Mouse (Mus musculus): Measurements from ENCODE around the gene Dcps. TPM values are rescaled to one million over a fixed set of nuclear protein-coding genes. Genes with fewer than 3 reads are reported as not detected.
A peak's percentile ranks its signal among the peaks of the same experiment; 100 is the strongest.

The Dcps gene
- polyA plus RNA-seq, 1 experiment from 2014 or later = 104 TPM

DNA sequence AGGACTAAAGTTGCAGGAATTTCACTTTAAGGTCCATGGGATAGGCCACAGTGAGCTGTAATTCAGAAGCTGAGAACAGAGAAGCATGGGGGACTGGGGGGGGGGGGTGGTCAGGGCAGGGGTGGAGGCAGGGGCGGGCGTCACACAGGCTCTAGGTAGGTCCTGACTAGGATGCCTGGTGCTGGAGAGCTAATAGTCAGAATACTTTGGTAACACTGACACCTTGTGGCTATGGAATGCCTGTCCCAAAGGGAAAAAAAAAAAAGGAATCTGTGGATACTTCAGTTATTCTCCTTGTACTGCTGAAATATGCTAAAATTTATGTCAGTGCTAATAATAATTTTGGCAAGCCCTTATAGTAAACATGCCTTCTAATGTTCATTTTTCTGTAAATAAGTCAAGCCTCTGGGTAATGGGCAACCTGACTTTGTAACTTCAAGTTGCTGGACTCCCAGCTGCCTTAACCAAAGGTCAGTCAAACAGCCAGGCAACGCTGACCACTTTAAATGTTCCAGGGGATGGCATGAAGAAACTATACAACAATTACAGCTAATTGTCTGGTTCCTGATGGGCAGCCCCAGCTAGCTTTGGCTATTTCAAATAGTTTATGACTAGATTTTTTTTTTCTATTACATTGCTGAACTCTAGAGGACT is 9.6 kb downstream of the Dcps start:
- ATAC-seq (replicated peaks; ENCODE audit: low FRiP score) (peak; percentile 47), DNase-seq (ENCODE audit: low spot score) (no peak)
- Histone ChIP-seq H3K4me3 (ENCODE audit: low read depth, low read length) (no peak overlapping the region), H3K36me3 (ENCODE audit: control insufficient read depth, insufficient read depth, low read length) (no peaks in the 10 kb centered on the region; the same call in 1 of the 2 replicates), H3K27me3 (ENCODE audit: control insufficient read depth, insufficient read depth, low read length) (no peaks in the 10 kb centered on the region), H3K4me1 (replicated peaks; ENCODE audit: control insufficient read depth, insufficient read depth, low read length) (peaks cover 10% of the 10 kb centered on the region; the same call in 1 of the 2 replicates), H3K9me3 (ENCODE audit: control insufficient read depth, low read length) (no peaks in the 10 kb centered on the region), H3K9ac (ENCODE audit: low read length) (no peak overlapping the region), H3K27ac (ENCODE audit: low read depth, low read length) (peak overlapping the region; percentile 72), H3K4me2 (ENCODE audit: low read depth, low read length, severe bottlenecking) (no peak overlapping the region)
- WGBS = 27% methylated on average over 3 of the region's 3 CpGs

DNA sequence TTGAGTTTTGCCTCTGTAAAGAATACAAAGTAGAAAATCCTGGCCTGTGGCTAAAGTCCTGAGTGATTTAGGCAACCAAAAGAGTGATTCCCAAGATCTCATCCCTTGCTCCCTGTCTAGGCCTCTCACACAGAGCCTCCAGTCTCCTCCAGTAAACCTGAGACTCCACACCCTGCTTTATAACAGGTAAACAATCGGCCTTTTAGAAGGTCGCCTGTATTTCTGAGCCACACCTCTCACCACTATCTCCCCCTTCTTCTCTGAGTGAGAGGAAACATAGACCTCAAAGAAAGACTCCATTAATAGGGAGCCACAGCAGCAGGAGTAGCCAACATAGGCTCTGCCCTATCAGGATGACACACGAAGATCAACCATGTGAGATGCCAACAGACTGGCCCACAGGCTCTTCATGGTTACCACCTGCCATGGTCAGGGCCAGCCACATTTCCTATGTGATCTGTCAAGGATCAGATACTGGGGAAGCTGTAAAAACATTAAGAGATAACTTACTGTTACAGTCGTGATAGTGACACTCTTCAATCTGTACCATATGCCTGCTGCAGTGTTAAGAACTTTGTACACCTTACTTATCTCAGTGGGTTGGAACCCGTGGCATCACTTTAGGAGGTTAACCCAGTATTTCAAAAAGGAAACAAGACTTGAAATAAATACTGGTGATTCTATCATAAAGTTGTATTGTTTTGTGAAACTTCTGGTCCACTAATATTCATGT is 11.6 kb downstream of the Dcps start:
- H3K9me3 ChIP-seq (ENCODE audit: control insufficient read depth, low read length) = no peaks in the 10 kb centered on the region
- ATAC-seq (replicated peaks; ENCODE audit: low FRiP score) (no peak), DNase-seq (ENCODE audit: low spot score) (no peak)
- H3K27me3 ChIP-seq (ENCODE audit: control insufficient read depth, insufficient read depth, low read length) = no peaks in the 10 kb centered on the region
- H3K4me3 ChIP-seq (ENCODE audit: low read depth, low read length) = no peak overlapping the region
- no peak overlapping the region for H3K27ac ChIP-seq (ENCODE audit: low read depth, low read length)
- WGBS = 85% methylated on average over 5 of the region's 5 CpGs
- peaks cover 10% of the 10 kb centered on the region; the same call in 1 of the 2 replicates for H3K4me1 ChIP-seq (replicated peaks; ENCODE audit: control insufficient read depth, insufficient read depth, low read length)
- no peaks in the 10 kb centered on the region; the same call in 1 of the 2 replicates for H3K36me3 ChIP-seq (ENCODE audit: control insufficient read depth, insufficient read depth, low read length)
- H3K9ac ChIP-seq (ENCODE audit: low read length) = no peak overlapping the region
- H3K4me2 ChIP-seq (ENCODE audit: low read depth, low read length, severe bottlenecking) = no peak overlapping the region

DNA sequence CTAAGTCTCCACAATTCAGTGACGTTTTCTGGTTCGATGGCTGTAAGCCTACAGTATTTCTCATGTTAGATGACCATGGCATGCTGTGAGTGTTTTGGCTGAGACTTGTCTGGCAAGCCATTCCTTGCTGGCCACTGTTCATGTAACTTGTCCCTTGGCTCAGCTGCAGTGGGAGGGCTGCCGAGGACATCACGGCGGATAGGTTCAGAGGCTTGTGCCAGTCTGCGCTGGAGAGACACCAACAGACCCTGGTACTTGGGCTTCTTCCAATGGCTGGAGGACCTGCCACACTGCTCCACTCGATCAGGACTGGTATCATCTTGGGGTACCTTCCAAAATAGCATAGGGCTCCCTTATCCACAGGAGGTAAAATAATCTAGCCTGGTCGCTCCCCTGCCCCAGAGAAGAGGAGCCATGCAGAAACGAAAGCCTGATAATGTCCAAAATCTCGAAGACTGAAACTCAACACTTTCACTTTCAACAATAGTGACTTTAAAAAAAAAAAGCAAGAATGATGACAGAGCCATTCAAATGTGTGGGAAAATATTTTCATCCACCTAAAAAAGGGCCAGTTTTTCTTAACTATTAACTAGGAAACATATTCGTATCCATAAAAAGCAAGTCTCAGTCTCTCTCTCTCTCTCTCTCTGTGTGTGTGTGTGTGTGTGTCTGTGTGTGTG is 12.7 kb downstream of the Dcps start:
- Histone ChIP-seq H3K4me3 (ENCODE audit: low read depth, low read length) (no peak overlapping the region), H3K4me1 (replicated peaks; ENCODE audit: control insufficient read depth, insufficient read depth, low read length) (peaks cover 10% of the 10 kb centered on the region; the same call in 1 of the 2 replicates), H3K27ac (ENCODE audit: low read depth, low read length) (no peak overlapping the region), H3K4me2 (ENCODE audit: low read depth, low read length, severe bottlenecking) (no peak overlapping the region), H3K36me3 (ENCODE audit: control insufficient read depth, insufficient read depth, low read length) (no peaks in the 10 kb centered on the region; the same call in 1 of the 2 replicates), H3K9me3 (ENCODE audit: control insufficient read depth, low read length) (no peaks in the 10 kb centered on the region), H3K27me3 (ENCODE audit: control insufficient read depth, insufficient read depth, low read length) (no peaks in the 10 kb centered on the region), H3K9ac (ENCODE audit: low read length) (no peak overlapping the region)
- ATAC-seq (replicated peaks; ENCODE audit: low FRiP score) (no peak), DNase-seq (ENCODE audit: low spot score) (no peak)
- WGBS = 93% methylated on average over 11 of the region's 11 CpGs

DNA sequence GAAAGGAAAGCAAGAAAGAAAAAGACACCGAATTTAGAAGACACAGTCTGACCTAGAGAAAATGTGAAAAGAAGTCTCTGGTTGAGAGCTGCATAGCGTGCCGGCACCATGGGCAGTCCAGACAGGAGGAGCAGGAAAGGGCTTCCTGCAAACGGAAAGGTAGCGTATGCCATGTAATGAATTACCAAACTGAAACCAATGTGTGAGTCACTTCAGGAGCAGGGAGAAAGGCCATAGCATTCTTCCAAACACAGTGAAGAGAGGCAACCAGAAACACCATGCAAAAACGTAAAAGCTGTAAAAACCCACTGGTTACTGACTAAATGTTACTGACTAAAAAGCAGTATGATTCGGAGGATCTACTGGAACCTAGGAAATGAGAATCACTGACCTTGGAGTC is 14.1 kb downstream of the Dcps start:
- no peaks in the 10 kb centered on the region; the same call in 1 of the 2 replicates for H3K4me1 ChIP-seq (replicated peaks; ENCODE audit: control insufficient read depth, insufficient read depth, low read length)
- WGBS = 88% methylated on average over 7 of the region's 7 CpGs
- H3K27ac ChIP-seq (ENCODE audit: low read depth, low read length) = no peak overlapping the region
- no peaks in the 10 kb centered on the region for H3K27me3 ChIP-seq (ENCODE audit: control insufficient read depth, insufficient read depth, low read length)
- DNase-seq (ENCODE audit: low spot score) (no peak), ATAC-seq (replicated peaks; ENCODE audit: low FRiP score) (no peak)
- H3K4me3 ChIP-seq (ENCODE audit: low read depth, low read length) = no peak overlapping the region
- no peak overlapping the region for H3K9ac ChIP-seq (ENCODE audit: low read length)
- no peaks in the 10 kb centered on the region; the same call in 1 of the 2 replicates for H3K36me3 ChIP-seq (ENCODE audit: control insufficient read depth, insufficient read depth, low read length)
- H3K4me2 ChIP-seq (ENCODE audit: low read depth, low read length, severe bottlenecking) = no peak overlapping the region
- no peaks in the 10 kb centered on the region for H3K9me3 ChIP-seq (ENCODE audit: control insufficient read depth, low read length)

DNA sequence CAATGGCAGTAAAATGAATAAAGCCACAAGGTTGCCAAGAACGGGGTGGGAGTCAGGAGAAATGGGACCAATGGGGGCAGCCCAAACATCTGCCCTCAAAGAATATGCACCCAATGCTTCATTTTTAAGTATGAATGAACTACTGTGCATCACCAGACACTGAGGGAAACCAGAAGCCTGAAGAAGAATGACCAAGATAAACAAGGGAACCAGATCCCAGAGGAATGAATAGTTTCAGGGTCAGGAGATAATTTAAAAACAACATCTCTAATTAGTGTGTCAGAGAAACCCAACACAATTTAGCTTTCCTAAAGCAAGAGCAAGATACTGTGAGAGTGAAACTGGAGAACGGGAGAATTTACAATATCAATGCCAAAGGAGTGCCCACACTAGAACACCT is 15.2 kb downstream of the Dcps start:
- Histone ChIP-seq H3K4me2 (ENCODE audit: low read depth, low read length, severe bottlenecking) (no peak overlapping the region), H3K9ac (ENCODE audit: low read length) (no peak overlapping the region), H3K9me3 (ENCODE audit: control insufficient read depth, low read length) (no peaks in the 10 kb centered on the region), H3K4me1 (replicated peaks; ENCODE audit: control insufficient read depth, insufficient read depth, low read length) (no peaks in the 10 kb centered on the region), H3K27ac (ENCODE audit: low read depth, low read length) (no peak overlapping the region), H3K27me3 (ENCODE audit: control insufficient read depth, insufficient read depth, low read length) (no peaks in the 10 kb centered on the region), H3K4me3 (ENCODE audit: low read depth, low read length) (no peak overlapping the region), H3K36me3 (ENCODE audit: control insufficient read depth, insufficient read depth, low read length) (no peaks in the 10 kb centered on the region; the same call in 1 of the 2 replicates)
- no peak for DNase-seq (ENCODE audit: low spot score)
- WGBS = 66% methylated on average over 2 of the region's 2 CpGs
- no peak for ATAC-seq (replicated peaks; ENCODE audit: low FRiP score)

DNA sequence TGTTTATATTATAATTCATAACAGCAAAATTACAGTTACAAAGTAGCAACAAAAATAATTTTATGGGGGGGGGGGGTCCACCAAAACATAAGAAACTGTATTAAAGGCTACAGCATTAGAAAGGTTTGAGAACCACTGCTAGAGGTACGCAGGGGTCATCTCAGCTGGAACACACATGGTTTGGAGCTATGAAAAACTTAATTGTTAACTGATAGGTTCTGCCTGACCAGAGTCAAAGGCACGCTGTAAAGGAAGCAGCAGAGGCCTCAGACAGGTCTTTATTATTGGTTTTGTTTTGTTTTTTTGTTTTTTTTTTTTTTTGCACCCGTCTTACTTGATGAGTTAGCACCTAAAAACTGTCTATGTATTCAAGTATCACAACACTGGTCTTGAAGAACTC is 17.4 kb downstream of the Dcps start:
- Histone ChIP-seq H3K4me2 (ENCODE audit: low read depth, low read length, severe bottlenecking) (no peak overlapping the region), H3K4me3 (ENCODE audit: low read depth, low read length) (no peak overlapping the region), H3K27ac (ENCODE audit: low read depth, low read length) (no peak overlapping the region), H3K36me3 (ENCODE audit: control insufficient read depth, insufficient read depth, low read length) (no peaks in the 10 kb centered on the region; the same call in 1 of the 2 replicates), H3K27me3 (ENCODE audit: control insufficient read depth, insufficient read depth, low read length) (no peaks in the 10 kb centered on the region), H3K9me3 (ENCODE audit: control insufficient read depth, low read length) (no peaks in the 10 kb centered on the region), H3K4me1 (replicated peaks; ENCODE audit: control insufficient read depth, insufficient read depth, low read length) (no peaks in the 10 kb centered on the region), H3K9ac (ENCODE audit: low read length) (no peak overlapping the region)
- no peak for DNase-seq (ENCODE audit: low spot score)
- ATAC-seq (replicated peaks; ENCODE audit: low FRiP score) = no peak
- 90% methylated on average over 3 of the region's 3 CpGs for WGBS

DNA sequence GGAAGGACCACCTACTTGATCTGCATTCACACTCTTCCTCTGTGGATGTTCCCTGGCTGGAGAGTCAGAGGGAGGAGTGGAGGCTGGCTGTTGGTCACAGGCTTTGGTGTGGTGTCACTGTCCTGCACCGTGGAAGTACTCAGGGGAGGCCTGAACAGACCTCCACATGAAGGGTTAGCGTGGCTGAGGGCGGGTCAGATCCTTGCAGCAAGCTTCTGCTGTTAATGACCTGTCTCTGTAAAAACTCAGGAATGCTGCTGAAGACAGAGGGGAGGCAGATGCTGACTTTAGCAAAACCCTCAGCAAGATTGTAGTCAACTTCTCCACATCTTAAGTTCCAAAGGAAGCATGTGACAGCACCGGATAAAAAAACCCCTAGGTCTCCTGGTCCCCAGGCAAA is 19.0 kb downstream of the Dcps start:
- 94% methylated on average over 4 of the region's 4 CpGs for WGBS
- no peaks in the 10 kb centered on the region for H3K4me1 ChIP-seq (replicated peaks; ENCODE audit: control insufficient read depth, insufficient read depth, low read length)
- H3K9me3 ChIP-seq (ENCODE audit: control insufficient read depth, low read length) = no peaks in the 10 kb centered on the region
- no peak overlapping the region for H3K4me2 ChIP-seq (ENCODE audit: low read depth, low read length, severe bottlenecking)
- no peak overlapping the region for H3K4me3 ChIP-seq (ENCODE audit: low read depth, low read length)
- no peaks in the 10 kb centered on the region for H3K36me3 ChIP-seq (ENCODE audit: control insufficient read depth, insufficient read depth, low read length)
- H3K27me3 ChIP-seq (ENCODE audit: control insufficient read depth, insufficient read depth, low read length) = no peaks in the 10 kb centered on the region
- no peak for ATAC-seq (replicated peaks; ENCODE audit: low FRiP score)
- H3K9ac ChIP-seq (ENCODE audit: low read length) = no peak overlapping the region
- no peak for DNase-seq (ENCODE audit: low spot score)
- no peak overlapping the region for H3K27ac ChIP-seq (ENCODE audit: low read depth, low read length)

DNA sequence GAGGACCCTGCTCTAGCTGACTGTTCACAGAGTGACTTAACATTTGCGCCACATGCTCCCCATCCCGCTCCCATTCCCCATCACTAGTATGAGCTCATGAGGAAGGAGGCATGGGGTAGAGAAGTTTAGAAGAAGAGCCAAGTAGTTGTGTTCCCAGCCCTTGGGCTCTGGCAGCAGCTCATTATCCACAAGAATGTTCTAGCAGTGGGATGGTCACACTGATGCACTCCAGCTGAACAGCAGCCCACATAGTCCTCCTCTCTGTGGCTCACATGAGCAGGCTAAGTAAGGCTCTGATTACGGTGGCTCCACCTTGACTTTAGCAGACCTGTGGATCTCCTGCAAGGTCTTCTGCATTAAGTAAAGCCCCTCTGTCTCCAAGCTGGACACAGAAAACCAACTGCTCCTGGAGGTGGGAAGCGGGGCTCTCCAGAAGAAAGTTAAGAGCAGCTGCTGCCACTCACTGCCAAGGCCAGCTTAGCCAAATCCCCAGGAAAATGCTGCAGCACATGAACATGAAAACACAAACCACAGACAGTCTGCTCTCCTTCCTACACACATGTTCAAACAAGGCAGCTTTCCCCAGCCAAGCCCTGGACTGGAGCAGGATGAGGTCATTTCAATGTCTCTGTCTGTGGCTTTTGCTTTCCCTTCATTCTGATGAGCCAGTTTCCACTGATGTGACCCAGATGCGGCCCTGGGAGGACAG is 19.7 kb downstream of the Dcps start:
- Histone ChIP-seq H3K9ac (ENCODE audit: low read length) (no peak overlapping the region), H3K4me2 (ENCODE audit: low read depth, low read length, severe bottlenecking) (no peak overlapping the region), H3K4me3 (ENCODE audit: low read depth, low read length) (no peak overlapping the region), H3K27ac (ENCODE audit: low read depth, low read length) (no peak overlapping the region), H3K4me1 (replicated peaks; ENCODE audit: control insufficient read depth, insufficient read depth, low read length) (no peaks in the 10 kb centered on the region), H3K36me3 (ENCODE audit: control insufficient read depth, insufficient read depth, low read length) (no peaks in the 10 kb centered on the region), H3K27me3 (ENCODE audit: control insufficient read depth, insufficient read depth, low read length) (no peaks in the 10 kb centered on the region), H3K9me3 (ENCODE audit: control insufficient read depth, low read length) (no peaks in the 10 kb centered on the region)
- ATAC-seq (replicated peaks; ENCODE audit: low FRiP score) (no peak), DNase-seq (ENCODE audit: low spot score) (no peak)
- WGBS = 92% methylated on average over 5 of the region's 5 CpGs

All from forebrain, embryonic 11.5 days (tissue).